Mouse (Mus musculus) CH12.LX (cell line): ENCODE data around the gene Ddx31.

Source experiments
- CHD2 ChIP-seq: IDR thresholded peaks from 2 replicates; pipeline ENCODE4 v1.6.1; 2011; ENCODE audit warnings: low read length, improper control_type of control experiment
- CTCF ChIP-seq, 2 experiments: IDR thresholded peaks in 1 of 2; conservative IDR thresholded peaks in 1 of 2; 2 replicates each; pipeline ENCODE4 v1.5.1; 2011 to 2012; ENCODE audit warnings: low read depth in 2 of 2, low read length in 2 of 2, improper control_type of control experiment in 1 of 2, inconsistent platforms in 1 of 2, mild to moderate bottlenecking in 1 of 2, moderate library complexity in 1 of 2
- E2F4 ChIP-seq: IDR thresholded peaks from 2 replicates; pipeline ENCODE4 v1.6.1; 2011; ENCODE audit warnings: low read depth, low read length, improper control_type of control experiment; ENCODE audit not compliant: insufficient replicate concordance
- EP300 ChIP-seq: IDR thresholded peaks from 2 replicates; pipeline ENCODE4 v1.6.1; 2011; ENCODE audit warnings: low read length, improper control_type of control experiment
- ETS1 ChIP-seq: conservative IDR thresholded peaks from 2 replicates; pipeline ENCODE4 v1.6.1; 2012; ENCODE audit warnings: low read depth, mild to moderate bottlenecking, inconsistent platforms, low read length, improper control_type of control experiment, moderate library complexity
- HCFC1 ChIP-seq: IDR thresholded peaks from 2 replicates; pipeline ENCODE4 v1.6.1; 2012; ENCODE audit warnings: low read depth, mild to moderate bottlenecking, inconsistent platforms, low read length, improper control_type of control experiment
- PAX5 ChIP-seq: IDR thresholded peaks from 2 replicates; pipeline ENCODE4 v1.6.1; 2012; ENCODE audit warnings: low read length, inconsistent platforms, mixed read lengths
- RCOR1 ChIP-seq: conservative IDR thresholded peaks from 2 replicates; pipeline ENCODE4 v1.6.1; 2012; ENCODE audit warnings: low read depth, mild to moderate bottlenecking, inconsistent platforms, low read length, improper control_type of control experiment
- TBP ChIP-seq: conservative IDR thresholded peaks from 2 replicates; pipeline ENCODE4 v1.6.1; 2011; ENCODE audit warnings: low read depth, low read length, improper control_type of control experiment
- TCF12 ChIP-seq: IDR thresholded peaks from 2 replicates; pipeline ENCODE4 v1.6.1; 2014; ENCODE audit warnings: low read depth, mild to moderate bottlenecking, inconsistent platforms, low read length, improper control_type of control experiment
- ZC3H11A ChIP-seq: IDR thresholded peaks from 2 replicates; pipeline ENCODE4 v1.6.1; 2012; ENCODE audit warnings: low read depth, mild to moderate bottlenecking, inconsistent platforms, low read length, improper control_type of control experiment
- ZNF384 ChIP-seq: IDR thresholded peaks from 2 replicates; pipeline ENCODE4 v1.6.1; 2012; ENCODE audit warnings: low read depth, low read length, improper control_type of control experiment, inconsistent platforms

- no peak for TF ChIP-seq E2F4
- TF ChIP-seq CTCF (conservative IDR thresholded peaks at IDR 0.05 in 1 of 2, IDR thresholded peaks at IDR 0.05 in 1 of 2; ENCODE audit: low read depth in 2 of 2, low read length in 2 of 2): no peak
- TF ChIP-seq TCF12: no peak
- no peak for TF ChIP-seq ZC3H11A
- no peak for TF ChIP-seq TBP
- no peak for TF ChIP-seq EP300
- TF ChIP-seq HCFC1: no peak
- no peak for TF ChIP-seq ZNF384
- TF ChIP-seq PAX5: no peak
- TF ChIP-seq CHD2: no peak
- no peak for TF ChIP-seq RCOR1
- TF ChIP-seq ETS1: no peak
These were observed 40.6 kb upstream of the Ddx31 start for GRCm38 (mm10) chr2:28799575-28799974.
